In the genomic region with DNA sequence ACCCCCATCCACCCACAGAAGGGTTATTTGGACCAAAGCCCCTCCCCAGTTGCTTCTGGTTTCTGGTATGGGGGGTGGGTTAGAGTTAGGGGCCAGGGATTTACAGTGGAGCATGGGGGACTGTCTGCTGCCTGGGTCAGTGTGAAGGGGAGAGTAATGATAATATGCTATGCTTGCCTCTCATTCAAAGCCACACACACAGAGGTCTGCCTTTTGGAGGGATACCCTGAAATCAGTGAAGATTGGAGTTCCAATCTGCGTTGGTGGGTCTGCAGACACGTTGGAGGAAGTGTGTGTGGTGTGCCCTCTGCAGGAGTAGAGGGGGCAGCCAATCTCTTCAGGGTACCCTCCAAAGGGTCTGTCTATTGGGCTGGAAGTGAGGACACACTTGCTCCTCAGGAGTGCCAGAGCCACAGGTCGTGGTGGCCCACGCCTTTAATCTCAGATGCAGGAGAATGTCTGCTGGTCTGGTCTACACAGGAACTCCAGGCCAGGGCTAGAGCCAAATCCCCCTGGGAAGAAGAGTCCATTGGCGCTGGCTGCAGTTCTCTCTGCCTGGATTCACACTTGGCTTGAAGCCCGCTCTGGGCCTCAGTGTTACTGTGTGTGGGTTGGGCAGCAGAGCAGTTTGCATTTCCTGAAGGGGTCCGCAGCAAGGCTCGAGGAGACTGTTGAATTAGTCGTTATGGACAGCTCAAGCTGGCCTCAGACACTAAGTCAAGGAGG, we compare ENCODE assay signal across 8 mouse cellular contexts. TPM values are rescaled to one million over a fixed set of nuclear protein-coding genes. Genes with fewer than 3 reads are reported as not detected.
DNase-seq lines count a peak whose midpoint lies in the region; ATAC-seq and TF ChIP-seq lines count a peak whose summit lies in the region.

No protein-coding gene starts in this region.

- peaks cover 76% of the 10 kb centered on the region for H3K4me1 ChIP-seq in forebrain, embryonic 10.5 days
- H3K4me1 ChIP-seq in limb, embryonic 15.5 days: peaks cover 61% of the 10 kb centered on the region

- H3K9me3 ChIP-seq in forebrain, embryonic 10.5 days: no peaks in the 10 kb centered on the region
- H3K9me3 ChIP-seq in limb, embryonic 15.5 days: no peaks in the 10 kb centered on the region

- H3K79me3 ChIP-seq in C2C12 (ENCODE audit: low read depth): no peaks in the 10 kb centered on the region

- peak overlapping the region; percentile 62 for H3ac ChIP-seq in C2C12 (ENCODE audit: control insufficient read depth, insufficient read length, low read depth)

- H3K4me3 ChIP-seq in C2C12 (ENCODE audit: insufficient read depth, poor library complexity, severe bottlenecking): no peak overlapping the region
- peak overlapping the region; percentile 77 for H3K4me3 ChIP-seq in forebrain, embryonic 10.5 days
- H3K4me3 ChIP-seq in limb, embryonic 15.5 days: peak overlapping the region; percentile 56

- H3K79me2 ChIP-seq in C2C12 (ENCODE audit: control insufficient read depth, insufficient read depth): no peaks in the 10 kb centered on the region

- WGBS in forebrain, embryonic 10.5 days: 15% methylated on average over 9 of the region's 9 CpGs
- 37% methylated on average over 9 of the region's 9 CpGs for WGBS in limb, embryonic 15.5 days

- H3K9ac ChIP-seq in limb, embryonic 15.5 days: peak overlapping the region; percentile 33; the same call in 1 of the 2 replicates

- peak; percentile 51 for DNase-seq in cerebellum, adult 8-10 months
- no peak for DNase-seq in cerebellum, adult 11 months
- DNase-seq in forebrain, embryonic 10.5 days (ENCODE audit: extremely low spot score, low spot score): peak; percentile 33
- no peak for DNase-seq in spleen, adult 18-20 months
- DNase-seq in natural killer cell, adult 2 months (ENCODE audit: low spot score in 2 of 2): no peak
- DNase-seq in gastrocnemius, postnatal 4 days (ENCODE audit: low spot score in 2 of 2): no peak

- peak overlapping the region; percentile 99 for H3K4me2 ChIP-seq in limb, embryonic 15.5 days

- no peaks in the 10 kb centered on the region for H3K27me3 ChIP-seq in C2C12 (ENCODE audit: control insufficient read depth, insufficient read depth, insufficient read length)
- peaks cover 63% of the 10 kb centered on the region for H3K27me3 ChIP-seq in forebrain, embryonic 10.5 days (ENCODE audit: poor library complexity, severe bottlenecking)
- H3K27me3 ChIP-seq in limb, embryonic 15.5 days: peaks cover 24% of the 10 kb centered on the region

- peak overlapping the region; percentile 89 for H3K27ac ChIP-seq in forebrain, embryonic 10.5 days
- no peak overlapping the region for H3K27ac ChIP-seq in limb, embryonic 15.5 days

- ATAC-seq in limb, embryonic 15.5 days (ENCODE audit: insufficient number of reproducible peaks, low FRiP score, low TSS enrichment, low read depth): no peak

- no peak for TF ChIP-seq CTCF in C2C12 (IDR thresholded peaks at IDR 0.05; ENCODE audit: control insufficient read depth, insufficient read depth, insufficient read length)

- H3K36me3 ChIP-seq in C2C12 (ENCODE audit: control insufficient read depth, insufficient read depth): no peaks in the 10 kb centered on the region
- H3K36me3 ChIP-seq in forebrain, embryonic 10.5 days (replicated peaks): peaks cover 2% of the 10 kb centered on the region
- H3K36me3 ChIP-seq in limb, embryonic 15.5 days: no peaks in the 10 kb centered on the region

TF ChIP-seq in C2C12, 6 proteins besides CTCF, POLR2A, EP300 and RAD21:
- TF ChIP-seq MAX (IDR thresholded peaks at IDR 0.05) (no peak), CEBPB (IDR thresholded peaks at IDR 0.05; ENCODE audit: low read depth) (no peak), MYOD1 (IDR thresholded peaks at IDR 0.05; ENCODE audit: control insufficient read depth, insufficient read length, low read depth) (no peak), USF1 (IDR thresholded peaks at IDR 0.05; ENCODE audit: low read depth) (no peak), FOSL1 (IDR thresholded peaks at IDR 0.05; ENCODE audit: insufficient read depth, low read length, poor library complexity, severe bottlenecking) (no peak), MYOG (IDR thresholded peaks at IDR 0.05; ENCODE audit: control insufficient read depth, extremely low read depth, insufficient read length) (no peak)

RNA-seq across cellular contexts. Expression of a gene that starts 1.7 kb away (rescaled TPM):
- polyA plus RNA-seq in C2C12 (2012; fragmentation: generic; extraction: Trizol): 14.3 TPM
- polyA plus RNA-seq in forebrain, embryonic 10.5 days (2016; fragmentation: Nextera tagmentation; extraction: Ambion mirVana): 39.1 and 42.7 TPM in 2 replicates
- polyA plus RNA-seq in limb, embryonic 15.5 days (2015; fragmentation: Nextera tagmentation; extraction: Ambion mirVana): 13.1 and 15.9 TPM in 2 replicates
- 1 to 10 TPM; 4.3 TPM for total RNA-seq in gastrocnemius, postnatal 4 days (2021)

RNA-seq across cellular contexts. Expression of a gene that starts 16.3 kb away (rescaled TPM):
- polyA plus RNA-seq in C2C12 (2012; fragmentation: generic; extraction: Trizol): 0.43 TPM
- 7.4 and 8.7 TPM in 2 replicates for polyA plus RNA-seq in forebrain, embryonic 10.5 days (2016; fragmentation: Nextera tagmentation; extraction: Ambion mirVana)
- 15.5 and 16.9 TPM in 2 replicates for polyA plus RNA-seq in limb, embryonic 15.5 days (2015; fragmentation: Nextera tagmentation; extraction: Ambion mirVana)
- 10 to 100 TPM; 16.0 to 16.9 TPM for total RNA-seq in gastrocnemius, postnatal 4 days (2021)

RNA-seq across cellular contexts. Expression of a gene that starts 23.7 kb away (rescaled TPM):
- polyA plus RNA-seq in C2C12 (2012; fragmentation: generic; extraction: Trizol): not detected
- polyA plus RNA-seq in forebrain, embryonic 10.5 days (2016; fragmentation: Nextera tagmentation; extraction: Ambion mirVana): 44.2 and 50.8 TPM in 2 replicates
- polyA plus RNA-seq in limb, embryonic 15.5 days (2015; fragmentation: Nextera tagmentation; extraction: Ambion mirVana): 187 and 194 TPM in 2 replicates
- 1 to 10 TPM; 7.3 to 9.6 TPM for total RNA-seq in gastrocnemius, postnatal 4 days (2021)

RNA-seq across cellular contexts. Expression of a gene that starts 57.2 kb away (rescaled TPM):
- polyA plus RNA-seq in C2C12 (2012; fragmentation: generic; extraction: Trizol): 72.9 TPM
- 2.9 and 4.1 TPM in 2 replicates for polyA plus RNA-seq in forebrain, embryonic 10.5 days (2016; fragmentation: Nextera tagmentation; extraction: Ambion mirVana)
- polyA plus RNA-seq in limb, embryonic 15.5 days (2015; fragmentation: Nextera tagmentation; extraction: Ambion mirVana): 13.0 and 14.2 TPM in 2 replicates
- 1 to 10 TPM in 1 of 2 experiments, under 1 TPM in 1; 0.81 to 1.9 TPM for total RNA-seq in gastrocnemius, postnatal 4 days (2021)

Comparison
In these comparisons a context has a peak if more than half of its experiments do, and no peak if none do; other contexts are left out.
1. DNase-seq: peak in cerebellum, adult 8-10 months (single experiment) and forebrain, embryonic 10.5 days (single experiment); none in cerebellum, adult 11 months (single experiment), spleen, adult 18-20 months (0 of 2), natural killer cell, adult 2 months (0 of 2) and gastrocnemius, postnatal 4 days (0 of 2).
2. RNA of a gene that starts 23.7 kb away (polyA plus RNA-seq): 187 to 194 TPM in limb, embryonic 15.5 days and 44.2 to 50.8 TPM in forebrain, embryonic 10.5 days; not detected in C2C12 (single experiment); every median in the first group is over 10 times any median in the second.